Mouse (Mus musculus): ENCODE data around the gene Rassf3.

DNA sequence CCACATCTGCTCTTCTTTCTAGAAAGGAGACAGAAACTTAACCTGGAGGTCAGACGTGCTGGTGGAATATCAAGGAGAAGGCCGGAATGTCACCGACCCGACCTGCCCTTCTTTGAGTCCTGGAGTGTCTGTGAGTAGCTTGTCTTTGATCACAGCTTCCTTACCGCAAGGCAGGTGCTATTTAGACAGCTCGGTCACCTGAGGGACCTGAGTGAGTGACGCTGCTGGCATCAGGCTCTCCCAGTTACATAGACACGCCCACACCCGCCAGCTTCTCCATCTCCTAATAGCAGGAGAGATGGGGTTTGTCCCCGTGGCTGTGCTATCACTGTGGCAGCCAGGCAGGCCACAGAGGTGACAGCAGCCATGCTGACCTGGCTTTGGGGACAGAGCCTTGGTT is 85.5 kb downstream of the Rassf3 start:
- TF ChIP-seq POLR2AphosphoS5 (IDR thresholded peaks at IDR 0.05; ENCODE audit: insufficient replicate concordance, low read depth, low read length): no peak
- TF ChIP-seq CTCF (IDR thresholded peaks at IDR 0.05; ENCODE audit: low read depth, low read length): no peak
- TF ChIP-seq GATA1 (IDR thresholded peaks at IDR 0.05; ENCODE audit: borderline replicate concordance, low read length): no peak
